Mouse (Mus musculus) CH12F3 (cell line): Measurements from ENCODE around the gene Map3k11.
"Not testable (repeated sequence)": the region's sequence is repeated elsewhere in the genome, so short reads cannot be mapped to it uniquely, and the experiment has no call there.

ENCODE experiments used
- in situ Hi-C: fragments of 300-500 bp; cut with MboI; formaldehyde crosslinking; loops from 2 replicates; pipeline ENCODE4 v1.14.3; 2020; ENCODE audit warnings: low sequenced_read_pairs

Map3k11 gene

GRCm38 (mm10) chr19:5665465-5665864 lies 23.1 kb upstream of the Map3k11 start:
- in situ Hi-C loops = no loop called here

GRCm38 (mm10) chr19:5666386-5666785 lies 22.2 kb upstream of the Map3k11 start:
- in situ Hi-C loops = no loop called here

GRCm38 (mm10) chr19:5668372-5668771 lies 20.2 kb upstream of the Map3k11 start:
- in situ Hi-C loops = no loop called here

- in situ Hi-C loops = no loop called here
These were observed 8.1 kb upstream of the Map3k11 start for GRCm38 (mm10) chr19:5680432-5680831.

- in situ Hi-C loops = no loop called here
These were observed 4.3 kb upstream of the Map3k11 start for GRCm38 (mm10) chr19:5684236-5684635.

GRCm38 (mm10) chr19:5684985-5685384 lies 3.6 kb upstream of the Map3k11 start:
- in situ Hi-C loops = no loop called here

GRCm38 (mm10) chr19:5685431-5685830 lies 3.1 kb upstream of the Map3k11 start:
- in situ Hi-C loops = no loop called here

- in situ Hi-C loops = no loop called here
These were observed 2.7 kb upstream of the Map3k11 start for GRCm38 (mm10) chr19:5685861-5686260.

GRCm38 (mm10) chr19:5686437-5686836 lies 2.1 kb upstream of the Map3k11 start:
- in situ Hi-C loops = no loop called here

- in situ Hi-C loops = not testable (repeated sequence)
These were observed 1.6 kb upstream of the Map3k11 start for GRCm38 (mm10) chr19:5686954-5687353.

GRCm38 (mm10) chr19:5687738-5688137 lies 804 bp upstream of the Map3k11 start:
- in situ Hi-C loops = no loop called here

GRCm38 (mm10) chr19:5689088-5689428 lies 516 bp downstream of the Map3k11 start:
- in situ Hi-C loops = no loop called here

GRCm38 (mm10) chr19:5689565-5690342 lies 1.2 kb downstream of the Map3k11 start:
- in situ Hi-C loops = no loop called here

GRCm38 (mm10) chr19:5690343-5690735 lies 1.8 kb downstream of the Map3k11 start:
- in situ Hi-C loops = no loop called here

- in situ Hi-C loops = no loop called here
These were observed 3.1 kb downstream of the Map3k11 start for GRCm38 (mm10) chr19:5691601-5692000.

GRCm38 (mm10) chr19:5692086-5692912 lies 3.8 kb downstream of the Map3k11 start:
- in situ Hi-C loops = no loop called here

- in situ Hi-C loops = no loop called here
These were observed 4.4 kb downstream of the Map3k11 start for GRCm38 (mm10) chr19:5692913-5693396.

- in situ Hi-C loops = no loop called here
These were observed 5.3 kb downstream of the Map3k11 start for GRCm38 (mm10) chr19:5693801-5694200.

GRCm38 (mm10) chr19:5695849-5696462 lies 7.4 kb downstream of the Map3k11 start:
- in situ Hi-C loops = no loop called here

- in situ Hi-C loops = no loop called here
These were observed 15.7 kb downstream of the Map3k11 start, which contains the start of gene Kcnk7 for GRCm38 (mm10) chr19:5704163-5704800. Kcnk7 (plus strand) TSS chr19:5704367.
